In genomic region chr6:83197345-83198004, GRCm38 (mm10) we compare ENCODE assay signal across 8 mouse cellular contexts. TPM values are rescaled to one million over a fixed set of nuclear protein-coding genes. Genes with fewer than 3 reads are reported as not detected.
DNase-seq lines count a peak whose midpoint lies in the region; ATAC-seq and TF ChIP-seq lines count a peak whose summit lies in the region.

No protein-coding gene starts in this region.

- H3K4me3 ChIP-seq in ES-E14 (ENCODE audit: insufficient read depth in 1 of 2, low read depth in 1 of 2, low read length in 2 of 2, poor library complexity in 1 of 2, severe bottlenecking in 1 of 2): no peak overlapping the region
- 0 out of 2 replicates have a peak overlapping the region, but pooled peaks have one; percentile 3 for H3K4me3 ChIP-seq in heart, embryonic 15.5 days
- no peak overlapping the region for H3K4me3 ChIP-seq in olfactory bulb, adult 2 months (ENCODE audit: insufficient read depth, low read depth, low read length)

- 0 out of 2 replicates have a peak, but pooled peaks have one; percentile 43 for TF ChIP-seq CTCF in olfactory bulb, adult 2 months (IDR thresholded peaks at IDR 0.05; ENCODE audit: insufficient read depth, low read depth, low read length)

- peak; percentile 47 for DNase-seq in gastrocnemius, postnatal 14 days
- no peak for DNase-seq in gastrocnemius, adult 18-20 months (ENCODE audit: low spot score)
- peak; percentile 31 for DNase-seq in ES-E14 (ENCODE audit: low read depth, low spot score)
- DNase-seq in cerebellum, adult 9-10 months: peak; percentile 87
- peak; percentile 63 for DNase-seq in layer of hippocampus, adult 9-11 months

- H3K9me3 ChIP-seq in ES-E14 (ENCODE audit: control insufficient read depth, insufficient read depth, low read depth, low read length): no peaks in the 10 kb centered on the region
- no peaks in the 10 kb centered on the region for H3K9me3 ChIP-seq in heart, embryonic 15.5 days (replicated peaks)

- H3K4me1 ChIP-seq in ES-E14 (ENCODE audit: control insufficient read depth in 2 of 2, insufficient read depth in 2 of 2, low read length in 2 of 2, poor library complexity in 1 of 2): peaks cover 0 to 5% of the 10 kb centered on the region in 2 experiments; a peak in 1 of 4 replicates
- H3K4me1 ChIP-seq in heart, embryonic 15.5 days (replicated peaks): peaks cover 10% of the 10 kb centered on the region
- peaks cover 18% of the 10 kb centered on the region for H3K4me1 ChIP-seq in olfactory bulb, adult 2 months (ENCODE audit: control insufficient read depth, insufficient read depth, low read length)

- in situ Hi-C loops in ES-E14 (cut with MboI; ENCODE audit: low sequenced_read_pairs in 2 of 2, unreplicated experiment in 2 of 2): no loop called here

- H3K4me2 ChIP-seq in heart, embryonic 15.5 days: no peak overlapping the region

- peaks cover 30% of the 10 kb centered on the region for H3K36me3 ChIP-seq in ES-E14 (ENCODE audit: control insufficient read depth, insufficient read depth, low read length, poor library complexity, severe bottlenecking)
- peaks cover 66% of the 10 kb centered on the region for H3K36me3 ChIP-seq in heart, embryonic 15.5 days

- no peak for TF ChIP-seq POLR2A in olfactory bulb, adult 2 months (IDR thresholded peaks at IDR 0.05; ENCODE audit: insufficient read depth, low read depth, low read length)

- WGBS in heart, embryonic 15.5 days: 35% methylated on average over 15 of the region's 15 CpGs
- 27% methylated on average over 15 of the region's 15 CpGs for WGBS in olfactory bulb, adult 2 months

- no peak overlapping the region for H3K9ac ChIP-seq in ES-E14 (ENCODE audit: insufficient read depth, low read depth, low read length, poor library complexity, severe bottlenecking)
- H3K9ac ChIP-seq in heart, embryonic 15.5 days: peak overlapping the region; percentile 25; the same call in 1 of the 2 replicates

- intact Hi-C loops in gastrocnemius, postnatal 14 days (cut with DNase I; ENCODE audit: low total_unique reads): no loop called here

- peak; percentile 44; the same call in 1 of the 2 replicates for ATAC-seq in heart, embryonic 15.5 days (replicated peaks; ENCODE audit: insufficient number of reproducible peaks, insufficient read depth, low FRiP score, low read depth)
- ATAC-seq in megakaryocyte, adult 5-6 weeks (ENCODE audit: poor library complexity, severe bottlenecking): no peak

- no peak overlapping the region for H3K27ac ChIP-seq in ES-E14 (ENCODE audit: insufficient read depth, low read depth, low read length, poor library complexity, severe bottlenecking)
- peak overlapping the region; percentile 45 for H3K27ac ChIP-seq in heart, embryonic 15.5 days
- peak overlapping the region; percentile 34; the same call in 1 of the 2 replicates for H3K27ac ChIP-seq in olfactory bulb, adult 2 months (ENCODE audit: insufficient read depth, low read depth, low read length)

- no peaks in the 10 kb centered on the region for H3K27me3 ChIP-seq in heart, embryonic 15.5 days

TF ChIP-seq in ES-E14, 5 proteins besides CTCF, POLR2A, EP300 and RAD21:
- TF ChIP-seq MAFK (IDR thresholded peaks at IDR 0.05; ENCODE audit: insufficient read depth, low read depth, low read length) (0 out of 2 replicates have a peak, but pooled peaks have one; percentile 13), CHD2 (IDR thresholded peaks at IDR 0.05; ENCODE audit: low read depth, low read length) (no peak)

RNA-seq across cellular contexts. Expression of gene Slc4a5, which starts 22.2 kb away (rescaled TPM):
- not detected for total RNA-seq in gastrocnemius, postnatal 14 days (2021)
- not detected for total RNA-seq in gastrocnemius, adult 18-20 months (2021)
- total RNA-seq in ES-E14 (2012; rRNA removed): 100 and 104 TPM in 2 replicates
- 0.22 and 0.28 TPM in 2 replicates for polyA plus RNA-seq in heart, embryonic 15.5 days (2015; fragmentation: Nextera tagmentation; extraction: Ambion mirVana)
- polyA plus RNA-seq in olfactory bulb, adult 2 months (2012; ENCODE audit: insufficient read depth, insufficient read length, low replicate concordance, missing spikeins): not detected in 2 replicates
- total RNA-seq in megakaryocyte, adult 5-6 weeks (2015): 0.02 TPM in 1 of 2 replicates, not detected in the other
- total RNA-seq in megakaryocyte, adult 5-6 weeks (2017): not detected in 2 replicates

RNA-seq across cellular contexts. Expression of gene Dctn1, which starts 31.8 kb away (rescaled TPM):
- 100 to 1,000 TPM; 116 to 120 TPM for total RNA-seq in gastrocnemius, postnatal 14 days (2021)
- 100 to 1,000 TPM; 124 to 133 TPM for total RNA-seq in gastrocnemius, adult 18-20 months (2021)
- total RNA-seq in ES-E14 (2012; rRNA removed): 40.6 and 41.7 TPM in 2 replicates
- 60.3 and 82.8 TPM in 2 replicates for polyA plus RNA-seq in heart, embryonic 15.5 days (2015; fragmentation: Nextera tagmentation; extraction: Ambion mirVana)
- polyA plus RNA-seq in olfactory bulb, adult 2 months (2012; ENCODE audit: insufficient read depth, insufficient read length, low replicate concordance, missing spikeins): 187 TPM in 1 of 2 replicates, not detected in the other
- 30.6 and 38.8 TPM in 2 replicates for total RNA-seq in megakaryocyte, adult 5-6 weeks (2015)
- total RNA-seq in megakaryocyte, adult 5-6 weeks (2017): 41.0 and 61.7 TPM in 2 replicates

RNA-seq across cellular contexts. Expression of gene 1700003E16Rik, which starts 41.3 kb away (rescaled TPM):
- not detected for total RNA-seq in gastrocnemius, postnatal 14 days (2021)
- under 1 TPM in 1 of 2 experiments, not detected in 1; 0.14 TPM for total RNA-seq in gastrocnemius, adult 18-20 months (2021)
- 0.31 and 0.53 TPM in 2 replicates for total RNA-seq in ES-E14 (2012; rRNA removed)
- polyA plus RNA-seq in heart, embryonic 15.5 days (2015; fragmentation: Nextera tagmentation; extraction: Ambion mirVana): 0.91 and 1.6 TPM in 2 replicates
- polyA plus RNA-seq in olfactory bulb, adult 2 months (2012; ENCODE audit: insufficient read depth, insufficient read length, low replicate concordance, missing spikeins): not detected in 2 replicates
- total RNA-seq in megakaryocyte, adult 5-6 weeks (2015): not detected in 2 replicates
- not detected in 2 replicates for total RNA-seq in megakaryocyte, adult 5-6 weeks (2017)

RNA-seq across cellular contexts. Expression of gene Wdr54, which starts 41.3 kb away (rescaled TPM):
- 1 to 10 TPM; 1.2 to 2.0 TPM for total RNA-seq in gastrocnemius, postnatal 14 days (2021)
- 1 to 10 TPM; 1.2 to 1.9 TPM for total RNA-seq in gastrocnemius, adult 18-20 months (2021)
- 3.7 and 4.3 TPM in 2 replicates for total RNA-seq in ES-E14 (2012; rRNA removed)
- 3.4 and 4.3 TPM in 2 replicates for polyA plus RNA-seq in heart, embryonic 15.5 days (2015; fragmentation: Nextera tagmentation; extraction: Ambion mirVana)
- polyA plus RNA-seq in olfactory bulb, adult 2 months (2012; ENCODE audit: insufficient read depth, insufficient read length, low replicate concordance, missing spikeins): not detected in 2 replicates
- not detected in 2 replicates for total RNA-seq in megakaryocyte, adult 5-6 weeks (2015)
- 0.88 TPM in 1 of 2 replicates, not detected in the other for total RNA-seq in megakaryocyte, adult 5-6 weeks (2017)

Comparison
In these comparisons a context has a peak if more than half of its experiments do, and no peak if none do; other contexts are left out.
1. RNA of gene Slc4a5, which starts 22.2 kb away (total RNA-seq): 100 to 104 TPM in ES-E14; not detected in gastrocnemius, adult 18-20 months, 0.02 TPM in megakaryocyte, adult 5-6 weeks and not detected in gastrocnemius, postnatal 14 days; every median in the first group is over 10 times any median in the second.